Mouse (Mus musculus): ENCODE results near the gene Mllt11. TPM values are rescaled to one million over a fixed set of nuclear protein-coding genes. Genes with fewer than 3 reads are reported as not detected.

Mllt11 gene
- polyA plus RNA-seq, 1 experiment from 2014 or later: 21.0 TPM

- H3K9ac ChIP-seq (ENCODE audit: low read depth, low read length): no peak overlapping the region
- H3K4me2 ChIP-seq: no peak overlapping the region
- no peak overlapping the region for H3K4me3 ChIP-seq (ENCODE audit: low read depth, low read length)
- peaks cover 20% of the 10 kb centered on the region for H3K36me3 ChIP-seq (ENCODE audit: control insufficient read depth, insufficient read depth, low read length)
- 85% methylated on average over 6 of the region's 6 CpGs for WGBS (ENCODE audit: insufficient replicate concordance)
- ATAC-seq (replicated peaks; ENCODE audit: insufficient number of reproducible peaks, low FRiP score, low TSS enrichment): no peak
- H3K4me1 ChIP-seq (ENCODE audit: control insufficient read depth, insufficient read depth, low read length): no peaks in the 10 kb centered on the region
- H3K27me3 ChIP-seq (ENCODE audit: control insufficient read depth, insufficient read depth, low read length): no peaks in the 10 kb centered on the region
- no peak overlapping the region for H3K27ac ChIP-seq (ENCODE audit: low read depth, low read length)
- no peaks in the 10 kb centered on the region for H3K9me3 ChIP-seq (replicated peaks; ENCODE audit: control insufficient read depth, low read length)
These were observed 7.1 kb upstream of the Mllt11 start for GRCm38 (mm10) chr3:95239022-95239421.

GRCm38 (mm10) chr3:95237541-95238099, 5.6 kb upstream of the Mllt11 start:
- WGBS (ENCODE audit: insufficient replicate concordance): 83% methylated on average over 8 of the region's 8 CpGs
- H3K27me3 ChIP-seq (ENCODE audit: control insufficient read depth, insufficient read depth, low read length): no peaks in the 10 kb centered on the region
- H3K4me1 ChIP-seq (ENCODE audit: control insufficient read depth, insufficient read depth, low read length): peaks cover 3% of the 10 kb centered on the region; the same call in 1 of the 2 replicates
- no peak overlapping the region for H3K4me3 ChIP-seq (ENCODE audit: low read depth, low read length)
- no peak overlapping the region for H3K9ac ChIP-seq (ENCODE audit: low read depth, low read length)
- peaks cover 32% of the 10 kb centered on the region for H3K36me3 ChIP-seq (ENCODE audit: control insufficient read depth, insufficient read depth, low read length)
- no peak for ATAC-seq (replicated peaks; ENCODE audit: insufficient number of reproducible peaks, low FRiP score, low TSS enrichment)
- H3K4me2 ChIP-seq: no peak overlapping the region
- H3K9me3 ChIP-seq (replicated peaks; ENCODE audit: control insufficient read depth, low read length): no peaks in the 10 kb centered on the region
- no peak overlapping the region for H3K27ac ChIP-seq (ENCODE audit: low read depth, low read length)

- Histone ChIP-seq H3K27me3 (ENCODE audit: control insufficient read depth, insufficient read depth, low read length) (no peaks in the 10 kb centered on the region), H3K36me3 (ENCODE audit: control insufficient read depth, insufficient read depth, low read length) (peaks cover 43% of the 10 kb centered on the region), H3K4me2 (no peak overlapping the region), H3K27ac (ENCODE audit: low read depth, low read length) (no peak overlapping the region), H3K9ac (ENCODE audit: low read depth, low read length) (no peak overlapping the region), H3K4me1 (ENCODE audit: control insufficient read depth, insufficient read depth, low read length) (peaks cover 22% of the 10 kb centered on the region), H3K9me3 (replicated peaks; ENCODE audit: control insufficient read depth, low read length) (no peaks in the 10 kb centered on the region), H3K4me3 (ENCODE audit: low read depth, low read length) (no peak overlapping the region)
- no peak for ATAC-seq (replicated peaks; ENCODE audit: insufficient number of reproducible peaks, low FRiP score, low TSS enrichment)
- WGBS (ENCODE audit: insufficient replicate concordance): 82% methylated on average over 23 of the region's 23 CpGs
These were observed 3.7 kb upstream of the Mllt11 start for GRCm38 (mm10) chr3:95235386-95236301.

- H3K27me3 ChIP-seq (ENCODE audit: control insufficient read depth, insufficient read depth, low read length): no peaks in the 10 kb centered on the region
- H3K27ac ChIP-seq (ENCODE audit: low read depth, low read length): no peak overlapping the region
- peaks cover 30% of the 10 kb centered on the region for H3K4me1 ChIP-seq (ENCODE audit: control insufficient read depth, insufficient read depth, low read length)
- H3K9me3 ChIP-seq (replicated peaks; ENCODE audit: control insufficient read depth, low read length): no peaks in the 10 kb centered on the region
- no peak overlapping the region for H3K4me3 ChIP-seq (ENCODE audit: low read depth, low read length)
- ATAC-seq (replicated peaks; ENCODE audit: insufficient number of reproducible peaks, low FRiP score, low TSS enrichment): no peak
- 86% methylated on average over 16 of the region's 16 CpGs for WGBS (ENCODE audit: insufficient replicate concordance)
- no peak overlapping the region for H3K9ac ChIP-seq (ENCODE audit: low read depth, low read length)
- no peak overlapping the region for H3K4me2 ChIP-seq
- peaks cover 43% of the 10 kb centered on the region for H3K36me3 ChIP-seq (ENCODE audit: control insufficient read depth, insufficient read depth, low read length)
These were observed 1.5 kb upstream of the Mllt11 start for GRCm38 (mm10) chr3:95233303-95233980.

GRCm38 (mm10) chr3:95232771-95233170, 800 bp upstream of the Mllt11 start:
- H3K27me3 ChIP-seq (ENCODE audit: control insufficient read depth, insufficient read depth, low read length): no peaks in the 10 kb centered on the region
- peaks cover 39% of the 10 kb centered on the region for H3K36me3 ChIP-seq (ENCODE audit: control insufficient read depth, insufficient read depth, low read length)
- no peak overlapping the region for H3K9ac ChIP-seq (ENCODE audit: low read depth, low read length)
- H3K4me3 ChIP-seq (ENCODE audit: low read depth, low read length): no peak overlapping the region
- WGBS (ENCODE audit: insufficient replicate concordance): 59% methylated on average over 7 of the region's 7 CpGs
- ATAC-seq (replicated peaks; ENCODE audit: insufficient number of reproducible peaks, low FRiP score, low TSS enrichment): no peak
- no peak overlapping the region for H3K27ac ChIP-seq (ENCODE audit: low read depth, low read length)
- H3K4me2 ChIP-seq: no peak overlapping the region
- H3K9me3 ChIP-seq (replicated peaks; ENCODE audit: control insufficient read depth, low read length): no peaks in the 10 kb centered on the region
- peaks cover 30% of the 10 kb centered on the region for H3K4me1 ChIP-seq (ENCODE audit: control insufficient read depth, insufficient read depth, low read length)

GRCm38 (mm10) chr3:95230495-95231297, 1.3 kb downstream of the Mllt11 start:
- WGBS (ENCODE audit: insufficient replicate concordance): 56% methylated on average over 8 of the region's 8 CpGs
- no peak for ATAC-seq (replicated peaks; ENCODE audit: insufficient number of reproducible peaks, low FRiP score, low TSS enrichment)

GRCm38 (mm10) chr3:95229781-95230494, 2.0 kb downstream of the Mllt11 start:
- Histone ChIP-seq H3K9ac (ENCODE audit: low read depth, low read length) (peak overlapping the region; percentile 95), H3K4me3 (ENCODE audit: low read depth, low read length) (peak overlapping the region; percentile 92), H3K9me3 (replicated peaks; ENCODE audit: control insufficient read depth, low read length) (no peaks in the 10 kb centered on the region), H3K4me2 (peak overlapping the region; percentile 96), H3K36me3 (ENCODE audit: control insufficient read depth, insufficient read depth, low read length) (peaks cover 34% of the 10 kb centered on the region), H3K27ac (ENCODE audit: low read depth, low read length) (peak overlapping the region; percentile 97), H3K27me3 (ENCODE audit: control insufficient read depth, insufficient read depth, low read length) (no peaks in the 10 kb centered on the region), H3K4me1 (ENCODE audit: control insufficient read depth, insufficient read depth, low read length) (peaks cover 35% of the 10 kb centered on the region)
- no peak for ATAC-seq (replicated peaks; ENCODE audit: insufficient number of reproducible peaks, low FRiP score, low TSS enrichment)
- 4% methylated on average over 13 of the region's 13 CpGs for WGBS (ENCODE audit: insufficient replicate concordance)

More at GRCm38 (mm10) chr3:95230495-95231297, 1.3 kb downstream of the Mllt11 start:
- H3K4me2 ChIP-seq: peak overlapping the region; percentile 96
- no peaks in the 10 kb centered on the region for H3K9me3 ChIP-seq (replicated peaks; ENCODE audit: control insufficient read depth, low read length)
- H3K4me1 ChIP-seq (ENCODE audit: control insufficient read depth, insufficient read depth, low read length): peaks cover 35% of the 10 kb centered on the region
- H3K36me3 ChIP-seq (ENCODE audit: control insufficient read depth, insufficient read depth, low read length): peaks cover 36% of the 10 kb centered on the region
- peak overlapping the region; percentile 95 for H3K9ac ChIP-seq (ENCODE audit: low read depth, low read length)
- peak overlapping the region; percentile 92 for H3K4me3 ChIP-seq (ENCODE audit: low read depth, low read length)
- no peaks in the 10 kb centered on the region for H3K27me3 ChIP-seq (ENCODE audit: control insufficient read depth, insufficient read depth, low read length)
- peak overlapping the region; percentile 87 for H3K27ac ChIP-seq (ENCODE audit: low read depth, low read length)

Data from heart, embryonic 11.5 days (tissue).